Mouse (Mus musculus): ENCODE results near the gene Vmn1r129. TPM values are rescaled to one million over a fixed set of nuclear protein-coding genes. Genes with fewer than 3 reads are reported as not detected.
"Not testable (repeated sequence)": the region's sequence is repeated elsewhere in the genome, so short reads cannot be mapped to it uniquely, and the experiment has no call there.

The Vmn1r129 gene
- not detected in 2 replicates for polyA plus RNA-seq (2015; fragmentation: Nextera tagmentation; extraction: Ambion mirVana)

DNA sequence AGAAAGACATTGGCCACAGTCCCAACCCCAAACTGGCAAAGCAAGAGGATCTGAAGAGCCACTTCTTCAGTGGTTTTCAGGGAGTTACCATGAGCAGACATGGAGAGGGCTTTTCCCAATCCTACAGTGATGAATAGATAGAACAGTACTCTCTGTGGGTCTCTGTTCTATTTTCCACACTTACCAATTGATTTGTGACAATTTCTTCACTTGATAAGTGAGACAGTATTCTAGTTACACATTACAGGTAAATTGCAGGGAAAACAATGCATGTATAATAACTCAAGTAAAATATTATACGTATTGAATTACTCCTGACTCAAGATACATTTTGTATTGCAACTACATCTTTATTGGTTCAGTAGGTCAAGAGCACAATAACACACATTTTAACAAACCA, at the start of gene Vmn1r129:
TSS of gene Vmn1r129 (minus strand) at position 101 of the 400 bp plus-strand sequence.
- H3K4me1 ChIP-seq (ENCODE audit: control insufficient read depth, low read depth, low read length); H3K9ac ChIP-seq (ENCODE audit: low read depth, low read length); H3K27me3 ChIP-seq (ENCODE audit: control insufficient read depth, insufficient read depth, low read depth, low read length); H3K27ac ChIP-seq (ENCODE audit: low read length); ATAC-seq (ENCODE audit: low read depth); H3K36me3 ChIP-seq (ENCODE audit: control insufficient read depth, insufficient read depth); H3K4me2 ChIP-seq (ENCODE audit: low read depth, low read length); H3K4me3 ChIP-seq (ENCODE audit: low read depth, low read length); H3K9me3 ChIP-seq (replicated peaks; ENCODE audit: control insufficient read depth, low read length): not testable (repeated sequence)
- no CpG with 5 or more reads among the region's 1 CpGs for WGBS (ENCODE audit: insufficient replicate concordance)

DNA sequence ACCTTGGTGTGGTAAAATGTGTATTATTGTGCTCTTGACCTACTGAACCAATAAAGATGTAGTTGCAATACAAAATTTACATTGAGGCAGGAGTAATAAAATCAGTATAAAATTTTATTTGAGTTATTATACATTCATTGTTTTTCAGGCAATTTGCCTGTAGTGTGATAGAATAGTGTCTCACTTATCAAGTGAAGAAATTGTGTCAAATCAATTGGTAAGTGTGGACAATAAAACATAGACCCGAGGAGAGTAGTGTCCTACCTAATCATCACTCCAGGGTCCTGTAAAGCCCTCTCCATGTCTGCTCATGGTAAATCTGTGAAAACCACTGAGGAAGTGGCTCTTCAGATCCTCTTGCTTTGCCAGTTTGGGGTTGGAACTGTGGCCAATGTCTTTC, 12.0 kb downstream of the Vmn1r129 start, which contains the start of gene Vmn1r128:
TSS of gene Vmn1r128 (plus strand) at position 301 of the 400 bp plus-strand sequence.
- ATAC-seq (ENCODE audit: low read depth); H3K27ac ChIP-seq (ENCODE audit: low read length); H3K9ac ChIP-seq (ENCODE audit: low read depth, low read length); H3K9me3 ChIP-seq (replicated peaks; ENCODE audit: control insufficient read depth, low read length); H3K4me1 ChIP-seq (ENCODE audit: control insufficient read depth, low read depth, low read length); H3K4me3 ChIP-seq (ENCODE audit: low read depth, low read length); H3K36me3 ChIP-seq (ENCODE audit: control insufficient read depth, insufficient read depth); H3K27me3 ChIP-seq (ENCODE audit: control insufficient read depth, insufficient read depth, low read depth, low read length); H3K4me2 ChIP-seq (ENCODE audit: low read depth, low read length): not testable (repeated sequence)
- WGBS (ENCODE audit: insufficient replicate concordance) = 48% methylated on average over 1 of the region's 1 CpGs

DNA sequence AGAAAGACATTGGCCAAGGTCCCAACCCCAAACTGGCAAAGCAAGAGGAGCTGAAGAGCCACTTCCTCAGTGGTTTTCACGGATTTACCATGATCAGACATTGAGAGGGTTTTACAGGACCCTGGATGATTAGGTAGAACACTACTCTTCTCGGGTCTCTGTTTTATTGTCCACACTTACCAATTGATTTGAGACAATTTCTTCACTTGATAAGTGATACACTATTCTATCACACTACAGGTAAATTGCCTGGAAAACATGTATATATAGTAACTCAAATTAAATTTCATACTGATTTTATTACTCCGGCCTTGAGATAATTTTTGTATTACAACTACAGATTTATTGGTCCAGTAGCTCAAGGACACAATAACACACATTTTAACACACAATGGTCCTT, 41.3 kb downstream of the Vmn1r129 start, which contains the start of gene Vmn1r127:
TSS of gene Vmn1r127 (minus strand) at position 101 of the 400 bp plus-strand sequence.
- not testable (repeated sequence) for ATAC-seq (ENCODE audit: low read depth); H3K9me3 ChIP-seq (replicated peaks; ENCODE audit: control insufficient read depth, low read length); H3K4me1 ChIP-seq (ENCODE audit: control insufficient read depth, low read depth, low read length); H3K36me3 ChIP-seq (ENCODE audit: control insufficient read depth, insufficient read depth); H3K9ac ChIP-seq (ENCODE audit: low read depth, low read length); H3K4me2 ChIP-seq (ENCODE audit: low read depth, low read length); H3K4me3 ChIP-seq (ENCODE audit: low read depth, low read length); H3K27me3 ChIP-seq (ENCODE audit: control insufficient read depth, insufficient read depth, low read depth, low read length); H3K27ac ChIP-seq (ENCODE audit: low read length)
- WGBS (ENCODE audit: insufficient replicate concordance) = no CpG with 5 or more reads among the region's 3 CpGs

Other genes starting within 250 kb of the Vmn1r129 start
- gene Vmn1r122, start 227.2 kb downstream of the Vmn1r129 start, polyA plus RNA-seq (2015; fragmentation: Nextera tagmentation; extraction: Ambion mirVana) = not detected in 2 replicates
- gene Vmn1r123, start 199.1 kb downstream of the Vmn1r129 start, polyA plus RNA-seq (2015; fragmentation: Nextera tagmentation; extraction: Ambion mirVana) = not detected in 2 replicates
- gene Gm5157, start 170.9 kb downstream of the Vmn1r129 start, polyA plus RNA-seq (2015; fragmentation: Nextera tagmentation; extraction: Ambion mirVana) = not detected in 2 replicates
- not detected in 2 replicates for gene Vmn1r124, start 100.7 kb downstream of the Vmn1r129 start, polyA plus RNA-seq (2015; fragmentation: Nextera tagmentation; extraction: Ambion mirVana)
- not detected in 2 replicates for gene Vmn1r125, start 89.1 kb downstream of the Vmn1r129 start, polyA plus RNA-seq (2015; fragmentation: Nextera tagmentation; extraction: Ambion mirVana)
- not detected in 2 replicates for gene Vmn1r126, start 59.8 kb downstream of the Vmn1r129 start, polyA plus RNA-seq (2015; fragmentation: Nextera tagmentation; extraction: Ambion mirVana)
- gene Vmn1r127, start 41.4 kb downstream of the Vmn1r129 start, polyA plus RNA-seq (2015; fragmentation: Nextera tagmentation; extraction: Ambion mirVana) = not detected in 2 replicates
- gene Vmn1r128, start 11.9 kb downstream of the Vmn1r129 start, polyA plus RNA-seq (2015; fragmentation: Nextera tagmentation; extraction: Ambion mirVana) = not detected in 2 replicates
- not detected in 2 replicates for gene Gm6882, start 71.5 kb upstream of the Vmn1r129 start, polyA plus RNA-seq (2015; fragmentation: Nextera tagmentation; extraction: Ambion mirVana)
- gene Vmn1r130, start 150.5 kb upstream of the Vmn1r129 start, polyA plus RNA-seq (2015; fragmentation: Nextera tagmentation; extraction: Ambion mirVana) = not detected in 2 replicates
- not detected in 2 replicates for gene Vmn1r131, start 184.8 kb upstream of the Vmn1r129 start, polyA plus RNA-seq (2015; fragmentation: Nextera tagmentation; extraction: Ambion mirVana)

Data from liver, embryonic 16.5 days (tissue).